Mouse (Mus musculus) heart, adult 11 months (tissue): ENCODE measurements around the gene Elane.
A peak's percentile ranks its signal among the peaks of the same experiment; 100 is the strongest.

Source experiments
- DNase-seq: peaks from one replicate; pipeline ENCODE4 v3.0.0; 2022

Elane gene

GRCm38 (mm10) chr10:79858416-79859074 lies 27.5 kb upstream of the Elane start:
- DNase-seq = peak; percentile 98

GRCm38 (mm10) chr10:79859116-79859515 lies 26.9 kb upstream of the Elane start:
- DNase-seq = peak; percentile 95

- DNase-seq = peak; percentile 94
Measured at GRCm38 (mm10) chr10:79860079-79860911, 25.8 kb upstream of the Elane start.

- peak; percentile 91 for DNase-seq
Measured at GRCm38 (mm10) chr10:79861230-79862048, 24.6 kb upstream of the Elane start.

GRCm38 (mm10) chr10:79862049-79862788 lies 23.8 kb upstream of the Elane start:
- peak; percentile 91 for DNase-seq

- DNase-seq = peak; percentile 92
Measured at GRCm38 (mm10) chr10:79862925-79863324, 23.1 kb upstream of the Elane start.

- DNase-seq = no peak
Measured at GRCm38 (mm10) chr10:79864351-79865188, 21.5 kb upstream of the Elane start.

- peak; percentile 94 for DNase-seq
Measured at GRCm38 (mm10) chr10:79865189-79865601, 20.9 kb upstream of the Elane start.

GRCm38 (mm10) chr10:79865801-79866295 lies 20.2 kb upstream of the Elane start:
- DNase-seq = peak; percentile 96

GRCm38 (mm10) chr10:79866601-79867000 lies 19.4 kb upstream of the Elane start:
- peak; percentile 92 for DNase-seq

- no peak for DNase-seq
Measured at GRCm38 (mm10) chr10:79871845-79872244, 14.2 kb upstream of the Elane start.

- peak; percentile 87 for DNase-seq
Measured at GRCm38 (mm10) chr10:79872862-79873261, 13.2 kb upstream of the Elane start.

- no peak for DNase-seq
Measured at GRCm38 (mm10) chr10:79873313-79873712, 12.7 kb upstream of the Elane start.

- DNase-seq = peak; percentile 85
Measured at GRCm38 (mm10) chr10:79873715-79874289, 12.2 kb upstream of the Elane start.

GRCm38 (mm10) chr10:79874290-79874862 lies 11.7 kb upstream of the Elane start, which contains the start of the genes Prtn3 and Plppr3:
TSS of gene Prtn3 (plus strand) at chr10:79874476.
TSS of gene Plppr3 (minus strand) at chr10:79874634.
- peak; percentile 91 for DNase-seq

GRCm38 (mm10) chr10:79877174-79877573 lies 8.9 kb upstream of the Elane start:
- peak; percentile 96 for DNase-seq

GRCm38 (mm10) chr10:79877757-79878156 lies 8.3 kb upstream of the Elane start:
- peak; percentile 98 for DNase-seq

GRCm38 (mm10) chr10:79879527-79879926 lies 6.5 kb upstream of the Elane start:
- DNase-seq = no peak

- DNase-seq = peak; percentile 87
Measured at GRCm38 (mm10) chr10:79880721-79881120, 5.3 kb upstream of the Elane start.

GRCm38 (mm10) chr10:79881981-79882380 lies 4.1 kb upstream of the Elane start:
- peak; percentile 93 for DNase-seq
